Mouse (Mus musculus): ENCODE results near the gene Lrrc46. TPM values are rescaled to one million over a fixed set of nuclear protein-coding genes. Genes with fewer than 3 reads are reported as not detected.
A peak's percentile ranks its signal among the peaks of the same experiment; 100 is the strongest.

The Lrrc46 gene
- total RNA-seq, 2 experiments from 2014 or later = 0.16 TPM; not detected in 1

- DNase-seq = no peak
Observed at GRCm38 (mm10) chr11:97049492-97050085, 8.4 kb upstream of the Lrrc46 start.

DNA sequence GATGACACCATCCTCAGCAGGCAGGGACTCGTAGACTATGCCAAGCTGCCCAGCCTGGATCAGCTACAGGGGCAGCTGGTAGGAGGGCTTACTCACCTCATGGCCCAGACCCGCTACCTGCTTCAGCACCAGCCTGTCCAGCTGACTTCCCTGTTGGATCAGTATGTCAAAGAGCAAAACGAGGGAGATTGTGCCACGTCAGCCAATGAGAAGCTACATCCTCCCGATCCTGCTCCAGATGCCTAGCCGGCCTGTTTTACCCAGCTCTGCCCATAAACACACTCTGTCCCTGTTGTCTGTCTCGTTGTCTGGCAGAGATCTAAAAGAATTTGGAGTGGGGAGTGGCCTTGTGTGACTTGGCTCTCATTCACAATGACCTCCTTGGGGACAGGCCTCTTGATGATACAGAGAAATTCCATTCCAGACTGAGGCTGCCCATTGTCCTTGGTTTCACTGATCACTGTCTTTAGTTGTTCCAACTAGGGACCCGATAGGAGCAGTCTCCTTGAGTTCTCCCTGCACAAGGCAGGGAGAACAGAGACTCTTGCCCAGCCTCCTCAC, 7.0 kb upstream of the Lrrc46 start:
- no peak for DNase-seq

GRCm38 (mm10) chr11:97045861-97046260, 4.7 kb upstream of the Lrrc46 start:
- DNase-seq = no peak

DNA sequence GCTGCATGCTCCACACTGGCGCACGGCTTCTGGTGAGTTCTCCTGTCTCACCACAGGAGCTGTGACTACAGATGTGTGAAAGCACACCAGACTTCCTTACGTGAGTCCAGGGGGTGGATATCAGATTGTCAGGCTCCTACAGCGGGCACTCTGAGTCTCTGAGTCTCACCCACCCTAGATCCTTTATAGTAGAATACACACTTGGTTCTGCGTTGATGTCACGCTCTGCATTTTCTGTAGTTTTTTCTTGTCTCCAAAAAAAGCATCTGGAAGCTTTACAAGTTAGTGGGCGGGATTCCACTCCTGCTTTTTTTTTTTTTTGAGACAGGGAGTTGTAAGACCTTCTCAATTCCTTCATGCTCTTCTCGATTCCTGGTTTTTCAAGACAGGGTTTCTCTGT, 3.7 kb upstream of the Lrrc46 start:
- DNase-seq = no peak

GRCm38 (mm10) chr11:97040301-97041021, 746 bp downstream of the Lrrc46 start:
- DNase-seq = no peak

- DNase-seq = no peak
Observed at GRCm38 (mm10) chr11:97038881-97039280, 2.3 kb downstream of the Lrrc46 start.

- no peak for DNase-seq
Observed at GRCm38 (mm10) chr11:97036141-97036540, 5.1 kb downstream of the Lrrc46 start.

DNA sequence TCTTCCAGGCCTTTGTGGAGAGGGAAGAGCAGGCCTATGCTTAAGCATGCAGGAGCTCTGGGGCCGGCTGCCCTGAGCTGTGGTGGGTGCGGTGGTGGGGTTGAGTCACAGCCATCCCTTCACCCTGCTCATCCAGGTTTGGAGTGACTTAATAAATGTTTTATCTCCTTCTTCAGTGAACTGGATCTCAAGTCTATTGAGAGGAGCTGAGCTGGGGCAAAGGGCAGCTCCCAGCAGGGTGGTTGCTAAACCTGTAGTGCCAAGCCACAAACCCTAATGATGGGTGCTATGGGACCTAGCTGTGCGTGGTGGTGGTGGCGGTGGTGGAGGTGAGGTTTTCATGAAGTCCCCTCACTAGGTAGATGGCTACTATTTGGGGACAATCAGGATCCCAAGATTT, 7.4 kb downstream of the Lrrc46 start:
- DNase-seq = no peak

- no peak for DNase-seq
Observed at GRCm38 (mm10) chr11:97032499-97032898, 8.7 kb downstream of the Lrrc46 start.

GRCm38 (mm10) chr11:97031977-97032376, 9.2 kb downstream of the Lrrc46 start:
- DNase-seq = no peak

- DNase-seq = no peak
Observed at GRCm38 (mm10) chr11:97030426-97030825, 10.8 kb downstream of the Lrrc46 start.

DNA sequence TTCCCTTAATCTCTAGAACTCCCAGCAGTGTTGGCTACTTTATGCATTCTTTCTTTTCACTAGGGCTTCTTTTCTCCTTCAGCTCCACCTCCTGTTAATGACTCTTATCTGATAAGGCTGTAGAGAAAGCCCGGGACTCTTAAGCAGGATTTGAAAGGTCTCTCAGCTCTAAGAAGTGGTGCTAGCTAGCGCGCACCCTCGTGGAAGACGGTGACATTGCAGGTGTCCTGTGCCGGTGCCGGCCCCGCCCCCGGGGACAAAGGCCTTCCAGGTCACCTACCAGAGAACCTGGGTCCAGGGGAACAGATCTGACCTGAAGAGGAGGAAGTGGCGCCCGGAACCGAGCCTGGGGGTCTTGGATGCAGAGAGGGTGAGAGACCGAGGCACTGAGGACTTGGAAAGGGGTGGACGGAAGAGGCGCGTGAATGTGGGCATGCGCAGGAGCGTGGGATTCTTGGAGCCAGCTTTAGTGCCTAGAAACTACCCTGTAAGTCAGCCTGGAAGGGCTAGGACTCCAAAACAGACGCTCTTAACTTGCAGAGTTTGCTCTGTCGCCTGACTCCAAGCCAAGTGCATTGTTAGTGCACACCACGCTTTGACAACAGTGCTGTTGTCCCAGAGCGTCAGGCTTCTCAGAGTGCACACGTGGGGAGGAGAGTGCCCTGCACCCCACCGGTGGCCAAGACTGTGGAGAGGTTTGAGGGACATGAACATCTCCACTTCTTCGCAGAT, 11.4 kb downstream of the Lrrc46 start, which contains the start of gene Scrn2:
TSS of gene Scrn2 (plus strand) at position 253 of the 732 bp plus-strand sequence.
- DNase-seq = peak; percentile 85

DNA sequence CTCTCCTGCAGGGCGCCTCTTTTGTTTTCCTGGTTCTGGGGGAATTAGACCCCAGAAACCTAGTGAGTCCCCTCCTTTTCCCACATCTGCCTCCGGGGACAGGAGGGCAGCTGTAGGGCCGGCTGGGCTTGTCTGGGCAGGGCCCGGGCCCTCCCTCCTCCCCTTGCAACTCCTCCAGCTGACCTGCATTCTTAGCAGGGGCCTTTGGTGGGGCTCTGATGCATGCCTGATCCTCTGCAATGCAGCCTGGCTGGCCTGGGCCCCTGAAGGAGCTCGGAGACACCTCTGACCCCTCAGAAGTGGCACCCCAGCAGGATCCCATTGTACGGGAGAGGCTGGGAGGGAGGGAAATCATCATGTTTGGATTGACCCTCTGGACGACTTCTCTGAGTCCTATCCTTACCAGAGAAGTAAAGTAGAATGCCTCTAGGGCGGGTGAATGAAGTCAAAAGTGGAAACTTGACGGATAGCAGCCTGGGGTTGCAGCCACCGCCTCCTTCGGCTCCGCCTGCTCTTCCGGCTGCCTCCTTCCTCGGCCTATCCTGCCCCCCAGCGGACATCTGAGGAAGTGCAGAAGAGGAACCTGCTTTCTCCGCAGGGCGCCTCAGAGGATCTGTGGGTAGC, 15.4 kb downstream of the Lrrc46 start:
- peak; percentile 88 for DNase-seq

DNA sequence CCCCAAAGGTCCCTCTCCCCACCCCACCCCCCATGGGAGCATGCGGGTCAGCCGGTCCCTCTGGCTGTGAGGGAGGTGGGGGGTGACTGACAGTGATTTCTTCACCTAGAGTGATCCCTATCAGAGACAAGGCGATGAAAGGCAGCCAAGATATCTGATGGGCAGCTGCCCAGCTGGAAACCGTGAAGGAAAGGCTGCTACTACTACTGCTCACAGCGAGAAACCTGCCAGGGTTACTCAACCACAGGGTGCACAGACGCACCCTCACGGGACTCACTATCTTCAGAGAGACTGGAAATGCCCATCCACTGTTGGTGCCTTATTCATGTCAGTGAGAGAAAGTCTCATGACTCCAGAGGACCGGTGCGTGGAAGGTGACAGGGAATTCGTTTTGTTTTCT, 16.2 kb downstream of the Lrrc46 start:
- no peak for DNase-seq

DNA sequence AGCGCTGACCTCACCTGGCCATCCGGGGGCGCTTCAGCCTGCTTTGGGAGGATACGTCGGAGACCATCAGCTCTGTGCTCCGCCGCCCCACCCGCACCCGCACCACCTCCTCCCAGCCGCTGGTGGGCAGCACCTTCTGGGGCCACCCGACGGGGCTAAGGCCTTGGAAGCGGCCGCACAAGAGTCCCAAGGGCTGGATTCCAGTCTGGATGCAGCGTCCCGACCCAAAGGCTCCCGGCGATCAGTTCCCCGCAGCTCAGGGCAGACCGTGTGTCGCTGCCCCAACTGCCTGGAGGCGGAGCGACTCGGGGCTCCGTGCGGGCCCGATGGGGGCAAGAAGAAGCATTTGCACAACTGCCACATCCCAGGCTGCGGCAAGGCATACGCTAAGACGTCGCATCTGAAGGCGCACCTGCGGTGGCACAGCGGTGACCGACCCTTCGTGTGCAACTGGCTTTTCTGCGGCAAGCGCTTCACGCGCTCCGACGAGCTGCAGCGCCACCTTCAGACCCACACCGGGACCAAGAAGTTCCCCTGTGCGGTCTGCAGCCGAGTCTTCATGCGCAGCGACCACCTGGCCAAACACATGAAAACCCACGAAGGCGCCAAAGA, 19.2 kb downstream of the Lrrc46 start:
- DNase-seq = peak; percentile 76

- DNase-seq = no peak
Observed at GRCm38 (mm10) chr11:97021121-97021765, 20.0 kb downstream of the Lrrc46 start.

- DNase-seq = no peak
Observed at GRCm38 (mm10) chr11:97019345-97019708, 21.9 kb downstream of the Lrrc46 start.

GRCm38 (mm10) chr11:97018583-97019344, 22.4 kb downstream of the Lrrc46 start:
- no peak for DNase-seq

- DNase-seq = no peak
Observed at GRCm38 (mm10) chr11:97017696-97018582, 23.3 kb downstream of the Lrrc46 start.
